Mouse (Mus musculus) G1E (cell line): ENCODE measurements around the gene Ap4s1. TPM values are rescaled to one million over a fixed set of nuclear protein-coding genes. Genes with fewer than 3 reads are reported as not detected.

ENCODE experiments used
- ATAC-seq: 2 replicates; pipeline ENCODE4 v1.8.0; 2016; ENCODE audit warnings: mild to moderate bottlenecking; ENCODE audit not compliant: insufficient number of reproducible peaks, poor library complexity, low FRiP score, severe bottlenecking; ENCODE audit errors: extremely low read depth
- DNase-seq: peaks from one replicate; pipeline ENCODE4 v3.0.0; 2012; ENCODE audit warnings: low spot score
- H3K27me3 ChIP-seq: 2 replicates; pipeline ENCODE4 v1.6.1; 2012; ENCODE audit warnings: mild to moderate bottlenecking, low read length, inconsistent platforms; ENCODE audit not compliant: insufficient read depth
- H3K36me3 ChIP-seq: replicated peaks from 2 replicates; pipeline ENCODE3; 2012; ENCODE audit warnings: mild to moderate bottlenecking, inconsistent platforms
- H3K4me1 ChIP-seq: 2 replicates; pipeline ENCODE4 v1.6.1; 2012; ENCODE audit warnings: low read depth, low read length, inconsistent platforms, mixed read lengths; ENCODE audit not compliant: insufficient read depth
- H3K4me3 ChIP-seq: 2 replicates; pipeline ENCODE4 v1.5.1; 2012; ENCODE audit warnings: low read depth, mild to moderate bottlenecking, inconsistent platforms, low read length, moderate library complexity, mixed read lengths
- H3K9me3 ChIP-seq: replicated peaks from 2 replicates; pipeline ENCODE4 v1.6.1; 2012; ENCODE audit warnings: inconsistent platforms
- CTCF ChIP-seq: IDR thresholded peaks from 2 replicates; pipeline ENCODE4 v1.5.1; 2012; ENCODE audit warnings: low read depth, low read length, inconsistent platforms, mixed read lengths
- GATA1 ChIP-seq: IDR thresholded peaks from 2 replicates; pipeline ENCODE4 v1.6.1; 2012; ENCODE audit warnings: borderline replicate concordance, low read length, inconsistent platforms, mixed read lengths
- GATA2 ChIP-seq: IDR thresholded peaks from 2 replicates; pipeline ENCODE4 v1.6.1; 2012; ENCODE audit warnings: low read depth, low read length, inconsistent platforms, borderline replicate concordance
- POLR2AphosphoS5 ChIP-seq: IDR thresholded peaks from 2 replicates; pipeline ENCODE4 v1.6.1; 2012; ENCODE audit warnings: low read depth, low read length, inconsistent platforms; ENCODE audit not compliant: insufficient replicate concordance
- TAL1 ChIP-seq: conservative IDR thresholded peaks from 2 replicates; pipeline ENCODE4 v1.6.1; 2012; ENCODE audit warnings: low read depth, low read length, inconsistent platforms, mixed read lengths
- polyA plus RNA-seq: library from polyadenylated mRNA; stranded (reverse); fragments of >175 nt; gene quantifications from 2 replicates; pipeline ENCODE4 v1.2.3, GENCODE M21; 2012
- total RNA-seq, 2 experiments: library from RNA; stranded (forward) in 1 of 2; stranded (reverse) in 1 of 2; fragments of 200-1000 nt in 1 of 2; fragments of >200 nt in 1 of 2; fragmentation: Nextera tagmentation in 1 of 2; gene quantifications; 2 replicates each; pipeline ENCODE4 v1.2.3; 2014 to 2017

Ap4s1 gene
- total and polyA plus RNA-seq, 3 experiments: 7.2 to 21.8 (median 16.2) TPM

DNA sequence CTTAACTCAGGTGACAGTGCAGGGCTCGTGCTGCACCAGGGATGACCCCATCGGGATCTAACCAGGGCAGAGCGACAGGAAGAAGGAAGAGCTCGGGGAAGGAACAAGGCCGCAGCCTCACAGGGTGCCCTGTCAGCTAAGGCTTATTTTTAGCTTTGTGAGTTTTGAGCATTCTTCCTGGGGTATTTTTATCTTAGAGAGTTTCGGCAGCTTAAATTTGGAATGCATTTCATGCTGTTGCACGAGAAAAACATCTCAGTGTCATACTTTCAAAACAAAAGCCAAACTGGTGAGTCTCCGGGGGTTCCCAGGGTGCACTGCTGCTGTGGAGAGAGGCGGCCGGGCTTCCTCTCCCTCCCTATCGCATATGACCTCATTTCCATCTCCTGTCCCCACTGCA is 38.2 kb downstream of the Ap4s1 start:
- TF ChIP-seq GATA2 (no peak), POLR2AphosphoS5 (no peak), CTCF (no peak), GATA1 (no peak), TAL1 (no peak)
- no peak for DNase-seq
- Histone ChIP-seq H3K4me1 (no peaks in the 10 kb centered on the region; the same call in 1 of the 2 replicates), H3K36me3 (peaks cover 5% of the 10 kb centered on the region), H3K9me3 (no peaks in the 10 kb centered on the region), H3K27me3 (no peaks in the 10 kb centered on the region), H3K4me3 (no peak overlapping the region)
- no peak for ATAC-seq

DNA sequence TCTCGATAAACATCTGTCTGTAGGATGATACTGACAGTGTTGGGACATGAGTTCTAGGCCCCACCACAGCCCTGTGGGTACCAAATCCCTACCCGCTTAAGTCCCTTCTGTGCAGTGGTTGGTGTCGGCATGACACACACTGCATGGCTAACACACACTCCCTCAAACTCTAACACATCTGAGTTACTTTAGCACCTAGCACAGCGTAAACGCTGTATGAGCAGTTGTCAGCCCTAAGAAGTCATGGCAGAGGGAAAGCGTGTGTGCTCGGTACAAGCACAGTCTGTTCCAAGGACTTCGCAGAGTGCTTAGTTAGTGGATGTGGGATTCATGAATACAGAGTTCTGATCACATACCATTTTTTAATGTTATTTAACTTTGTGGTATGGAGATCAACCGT is 39.0 kb downstream of the Ap4s1 start:
- H3K36me3 ChIP-seq: peaks cover 5% of the 10 kb centered on the region
- H3K9me3 ChIP-seq: no peaks in the 10 kb centered on the region
- no peak overlapping the region for H3K4me3 ChIP-seq

GRCm38 (mm10) chr12:51734605-51735211 is 43.9 kb downstream of the Ap4s1 start:
- no peaks in the 10 kb centered on the region for H3K27me3 ChIP-seq
- peaks cover 16% of the 10 kb centered on the region for H3K36me3 ChIP-seq

More for the DNA sequence above, 39.0 kb downstream of the Ap4s1 start:
- no peak for DNase-seq
- TF ChIP-seq CTCF (no peak), GATA2 (no peak), GATA1 (no peak), POLR2AphosphoS5 (no peak), TAL1 (no peak)
- no peaks in the 10 kb centered on the region for H3K27me3 ChIP-seq
- ATAC-seq: no peak
- no peaks in the 10 kb centered on the region; the same call in 1 of the 2 replicates for H3K4me1 ChIP-seq

DNA sequence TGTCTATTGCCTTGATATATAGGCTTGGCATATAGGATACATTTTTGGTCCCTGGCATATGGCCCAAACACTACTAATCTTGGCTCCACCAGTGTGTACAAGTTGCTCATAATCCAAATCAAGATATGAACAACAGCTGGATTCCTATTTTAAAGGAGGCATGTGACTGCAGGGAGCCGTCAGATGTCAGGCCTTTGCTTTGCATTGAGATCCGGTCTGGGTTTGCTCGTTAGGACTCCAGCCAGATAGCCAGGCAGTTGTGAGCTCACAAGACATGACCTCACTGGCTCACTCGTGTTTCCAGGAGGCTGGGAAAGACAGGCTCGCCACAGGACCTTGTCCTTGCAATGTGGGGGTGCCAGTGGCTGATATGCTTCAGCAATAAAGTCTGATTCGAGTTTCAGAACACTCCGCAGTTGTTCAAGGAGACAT is 45.0 kb downstream of the Ap4s1 start:
- H3K36me3 ChIP-seq: peaks cover 24% of the 10 kb centered on the region
- H3K4me1 ChIP-seq: no peaks in the 10 kb centered on the region
- ATAC-seq (no peak), DNase-seq (no peak)
- no peaks in the 10 kb centered on the region for H3K27me3 ChIP-seq
- no peaks in the 10 kb centered on the region for H3K9me3 ChIP-seq
- no peak overlapping the region for H3K4me3 ChIP-seq
- no peak for TF ChIP-seq POLR2AphosphoS5
- no peak for TF ChIP-seq CTCF
- no peak for TF ChIP-seq GATA2
- no peak for TF ChIP-seq TAL1
- no peak for TF ChIP-seq GATA1

More at GRCm38 (mm10) chr12:51734605-51735211, 43.9 kb downstream of the Ap4s1 start:
- no peak for ATAC-seq
- no peak overlapping the region for H3K4me3 ChIP-seq
- no peak for DNase-seq
- H3K9me3 ChIP-seq: no peaks in the 10 kb centered on the region
- no peaks in the 10 kb centered on the region for H3K4me1 ChIP-seq
- no peak for TF ChIP-seq GATA2
- no peak for TF ChIP-seq GATA1
- no peak for TF ChIP-seq TAL1
- no peak for TF ChIP-seq POLR2AphosphoS5
- TF ChIP-seq CTCF: no peak

DNA sequence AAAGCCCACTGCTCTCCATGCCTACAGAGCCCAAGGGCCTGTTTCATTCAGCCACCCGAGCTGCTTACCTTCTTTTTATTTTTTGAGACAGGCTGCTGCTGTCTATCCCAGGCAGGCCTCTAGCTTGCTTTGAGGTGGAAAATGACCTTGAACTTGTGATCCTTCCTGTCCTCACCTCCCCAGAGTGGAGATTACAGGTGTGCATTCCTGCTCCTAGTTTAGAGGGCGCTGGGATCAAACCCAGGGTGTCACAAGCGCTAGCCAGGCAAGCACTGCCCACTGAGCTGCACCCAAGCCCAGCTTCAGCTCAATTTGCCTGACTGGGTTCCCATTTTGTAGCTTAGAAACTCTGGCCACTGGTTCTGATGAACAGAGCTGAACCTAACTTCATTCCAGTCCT is 45.5 kb downstream of the Ap4s1 start:
- no peak overlapping the region for H3K4me3 ChIP-seq
- DNase-seq (no peak), ATAC-seq (no peak)

DNA sequence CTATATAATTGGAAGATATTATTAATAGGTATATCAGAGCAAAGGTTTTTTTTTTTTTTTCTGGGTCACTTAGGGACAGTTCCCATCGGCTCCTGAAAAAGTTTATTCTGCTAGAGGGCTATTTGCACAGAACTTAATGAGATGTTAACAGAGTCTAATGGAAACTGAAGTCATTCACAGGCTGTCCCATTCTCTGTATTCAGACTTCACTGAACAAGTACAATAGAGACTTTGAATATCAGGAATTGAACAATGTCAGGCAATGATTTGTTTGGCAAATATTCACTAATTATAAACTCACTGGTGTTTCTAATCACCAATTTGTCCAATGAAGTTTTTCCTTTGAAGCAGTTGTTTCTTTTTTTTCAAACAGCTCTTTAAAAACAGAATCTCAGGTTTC is 46.0 kb downstream of the Ap4s1 start:
- DNase-seq: no peak

More for the DNA sequence above, 45.5 kb downstream of the Ap4s1 start:
- Histone ChIP-seq H3K4me1 (no peaks in the 10 kb centered on the region), H3K9me3 (no peaks in the 10 kb centered on the region), H3K36me3 (peaks cover 29% of the 10 kb centered on the region), H3K27me3 (no peaks in the 10 kb centered on the region)
- TF ChIP-seq CTCF (no peak), GATA1 (no peak), TAL1 (no peak), GATA2 (no peak), POLR2AphosphoS5 (no peak)

More for the DNA sequence above, 46.0 kb downstream of the Ap4s1 start:
- Histone ChIP-seq H3K9me3 (no peaks in the 10 kb centered on the region), H3K36me3 (peaks cover 34% of the 10 kb centered on the region), H3K4me1 (no peaks in the 10 kb centered on the region), H3K27me3 (no peaks in the 10 kb centered on the region), H3K4me3 (no peak overlapping the region)
- TF ChIP-seq CTCF (no peak), GATA1 (no peak), GATA2 (no peak), TAL1 (no peak), POLR2AphosphoS5 (no peak)
- ATAC-seq: no peak
